Mouse (Mus musculus) hindbrain, postnatal 0 days (tissue): ENCODE measurements around the gene Gm21992. TPM values are rescaled to one million over a fixed set of nuclear protein-coding genes. Genes with fewer than 3 reads are reported as not detected.
"Not testable (repeated sequence)": the region's sequence is repeated elsewhere in the genome, so short reads cannot be mapped to it uniquely, and the experiment has no call there.

Experiments
- ATAC-seq: fragments of 200-750 bp; cut with Nextera tagmentation; 2 replicates; pipeline ENCODE4 v1.8.0; 2017; ENCODE audit warnings: mild to moderate bottlenecking, moderate TSS enrichment, moderate library complexity
- DNase-seq: peaks from one replicate; pipeline ENCODE4 v3.0.0-alpha.2; 2015; ENCODE audit warnings: low spot score
- H3K27ac ChIP-seq: fragments of 300-500 bp; sonication (generic); 2 replicates; pipeline ENCODE4 v1.5.1; 2014; ENCODE audit warnings: mild to moderate bottlenecking
- H3K27me3 ChIP-seq: fragments of 300-500 bp; sonication (generic); 2 replicates; pipeline ENCODE4 v1.6.1; 2014; ENCODE audit warnings: low read length, mixed read lengths; ENCODE audit not compliant: insufficient read depth
- H3K36me3 ChIP-seq: fragments of 300-500 bp; sonication (generic); 2 replicates; pipeline ENCODE4 v1.6.1; 2014; ENCODE audit warnings: low read length, mixed read lengths; ENCODE audit not compliant: insufficient read depth
- H3K4me1 ChIP-seq: fragments of 300-500 bp; sonication (generic); 2 replicates; pipeline ENCODE4 v1.6.1; 2014; ENCODE audit warnings: antibody characterized with exemption, low read length, mixed read lengths; ENCODE audit not compliant: insufficient read depth
- H3K4me2 ChIP-seq: fragments of 300-500 bp; sonication (generic); 2 replicates; pipeline ENCODE4 v1.6.1; 2014; ENCODE audit warnings: low read depth, mild to moderate bottlenecking, low read length, moderate library complexity, mixed read lengths
- H3K4me3 ChIP-seq: fragments of 300-500 bp; sonication (generic); 2 replicates; pipeline ENCODE4 v1.5.1; 2014; ENCODE audit warnings: low read length
- H3K9ac ChIP-seq: fragments of 300-500 bp; sonication (generic); replicated peaks from 2 replicates; pipeline ENCODE4 v1.6.1; 2014; ENCODE audit warnings: mild to moderate bottlenecking, low read length, moderate library complexity, mixed read lengths
- H3K9me3 ChIP-seq: fragments of 300-500 bp; sonication (generic); 2 replicates; pipeline ENCODE4 v1.6.1; 2016; ENCODE audit warnings: low read length, mixed read lengths
- CTCF ChIP-seq: IDR thresholded peaks from 2 replicates; pipeline ENCODE4 v1.5.1; 2016; ENCODE audit warnings: antibody characterized with exemption, control low read depth, low read depth
- WGBS: fragments of 180-500 bp; shearing (Covaris S2); extraction: QIAGEN DNeasy Blood & Tissue Kit; methylation state at CpG from one replicate; pipeline ENCODE4 v1.1.7; 2014; 5-methylcytosine and 5-hydroxymethylcytosine counted together
- polyA plus RNA-seq: library from polyadenylated mRNA; unstranded; fragments of >200 nt; fragmentation: Nextera tagmentation; extraction: Ambion mirVana; gene quantifications from 2 replicates; pipeline ENCODE4 v1.2.1, GENCODE M21; 2015
- total RNA-seq: library from RNA; depleted of rRNA; stranded (reverse); fragments of >200 nt; gene quantifications from 2 replicates; pipeline ENCODE4 v1.2.3, GENCODE M21; 2014

Gene Gm21992
- total and polyA plus RNA-seq, 2 experiments from 2014 or later = 9.8 to 11.9 TPM

- WGBS = 88% methylated on average over 7 of the region's 7 CpGs
- peaks cover 3% of the 10 kb centered on the region for H3K4me1 ChIP-seq
Measured at GRCm38 (mm10) chr19:4785206-4785605, 26.2 kb downstream of the Gm21992 start.

GRCm38 (mm10) chr19:4782891-4783290 is 28.5 kb downstream of the Gm21992 start:
- H3K9me3 ChIP-seq = no peaks in the 10 kb centered on the region
- DNase-seq (no peak), ATAC-seq (no peak)
- 82% methylated on average over 2 of the region's 2 CpGs for WGBS
- H3K27ac ChIP-seq = no peak overlapping the region
- H3K4me3 ChIP-seq = no peak overlapping the region
- H3K4me2 ChIP-seq = no peak overlapping the region
- no peak for TF ChIP-seq CTCF
- no peaks in the 10 kb centered on the region for H3K27me3 ChIP-seq
- no peaks in the 10 kb centered on the region for H3K4me1 ChIP-seq
- no peak overlapping the region for H3K9ac ChIP-seq
- peaks cover 24% of the 10 kb centered on the region for H3K36me3 ChIP-seq

More at GRCm38 (mm10) chr19:4785206-4785605, 26.2 kb downstream of the Gm21992 start:
- no peak for TF ChIP-seq CTCF
- Histone ChIP-seq H3K9me3 (no peaks in the 10 kb centered on the region), H3K27ac (no peak overlapping the region), H3K4me2 (no peak overlapping the region), H3K27me3 (no peaks in the 10 kb centered on the region), H3K9ac (no peak overlapping the region), H3K4me3 (no peak overlapping the region), H3K36me3 (peaks cover 26% of the 10 kb centered on the region)
- no peak for ATAC-seq
- DNase-seq = no peak

- no peak overlapping the region for H3K4me2 ChIP-seq
- ATAC-seq (no peak), DNase-seq (no peak)
- H3K27ac ChIP-seq = no peak overlapping the region
- peaks cover 23% of the 10 kb centered on the region for H3K36me3 ChIP-seq
- no peaks in the 10 kb centered on the region for H3K9me3 ChIP-seq
- no peak for TF ChIP-seq CTCF
- H3K9ac ChIP-seq = no peak overlapping the region
- H3K4me3 ChIP-seq = no peak overlapping the region
- no peaks in the 10 kb centered on the region for H3K4me1 ChIP-seq
- WGBS = 90% methylated on average over 3 of the region's 3 CpGs
- H3K27me3 ChIP-seq = no peaks in the 10 kb centered on the region
Measured at GRCm38 (mm10) chr19:4772785-4773184, 38.6 kb downstream of the Gm21992 start.

GRCm38 (mm10) chr19:4767507-4768148 is 43.8 kb downstream of the Gm21992 start:
- Histone ChIP-seq H3K9me3 (no peaks in the 10 kb centered on the region), H3K9ac (no peak overlapping the region), H3K4me2 (no peak overlapping the region), H3K27ac (no peak overlapping the region), H3K4me1 (no peaks in the 10 kb centered on the region), H3K27me3 (no peaks in the 10 kb centered on the region), H3K4me3 (no peak overlapping the region), H3K36me3 (peaks cover 30% of the 10 kb centered on the region)
- WGBS = 83% methylated on average over 11 of the region's 12 CpGs
- ATAC-seq (no peak), DNase-seq (no peak)
- TF ChIP-seq CTCF = no peak

- H3K9ac ChIP-seq = no peak overlapping the region
- no peak overlapping the region for H3K4me2 ChIP-seq
- TF ChIP-seq CTCF = peak; percentile 41; the same call in 1 of the 2 replicates
- no peaks in the 10 kb centered on the region for H3K9me3 ChIP-seq
- no peaks in the 10 kb centered on the region for H3K27me3 ChIP-seq
- H3K36me3 ChIP-seq = peaks cover 26% of the 10 kb centered on the region; the same call in 1 of the 2 replicates
- ATAC-seq (no peak), DNase-seq (peak; percentile 31)
- peaks cover 8% of the 10 kb centered on the region; the same call in 1 of the 2 replicates for H3K4me1 ChIP-seq
- H3K4me3 ChIP-seq = no peak overlapping the region
- 53% methylated on average over 1 of the region's 1 CpGs for WGBS
- H3K27ac ChIP-seq = no peak overlapping the region
Measured at GRCm38 (mm10) chr19:4762876-4763275, 48.5 kb downstream of the Gm21992 start.

GRCm38 (mm10) chr19:4760544-4760943 is 50.9 kb downstream of the Gm21992 start:
- not testable (repeated sequence) for H3K4me3 ChIP-seq, H3K9me3 ChIP-seq, H3K4me2 ChIP-seq, DNase-seq, H3K4me1 ChIP-seq, H3K27ac ChIP-seq, ATAC-seq, H3K27me3 ChIP-seq, H3K9ac ChIP-seq
- peaks cover 14% of the 10 kb centered on the region; the same call in 1 of the 2 replicates for H3K36me3 ChIP-seq
- 87% methylated on average over 8 of the region's 8 CpGs for WGBS

GRCm38 (mm10) chr19:4756921-4757320 is 54.5 kb downstream of the Gm21992 start:
- ATAC-seq = no peak
- Histone ChIP-seq H3K27ac (peak overlapping the region; percentile 95), H3K9ac (peak overlapping the region; percentile 75), H3K9me3 (no peaks in the 10 kb centered on the region), H3K36me3 (peaks cover 3% of the 10 kb centered on the region), H3K4me3 (peak overlapping the region; percentile 76), H3K27me3 (no peaks in the 10 kb centered on the region), H3K4me1 (peaks cover 8% of the 10 kb centered on the region; the same call in 1 of the 2 replicates), H3K4me2 (peak overlapping the region; percentile 78)
- WGBS = 0% methylated on average over 9 of the region's 9 CpGs
- TF ChIP-seq CTCF = no peak
- DNase-seq = no peak
